Mouse (Mus musculus) gonadal fat pad, adult 2 months (tissue): ENCODE results near the gene Ccdc65. TPM values are rescaled to one million over a fixed set of nuclear protein-coding genes. Genes with fewer than 3 reads are reported as not detected.

ENCODE experiments used
- DNase-seq: peaks from one replicate; pipeline ENCODE4 v3.0.0-alpha.2; 2012; ENCODE audit warnings: low read depth
- polyA plus RNA-seq: library from polyadenylated mRNA; depleted of rRNA; stranded (reverse); fragments of >200 nt; gene quantifications from 2 replicates; pipeline ENCODE4 v1.2.3, GENCODE M21; 2012

Ccdc65 gene
- polyA plus RNA-seq, 1 experiment, result 0.73 TPM

- DNase-seq, result no peak
These were observed 15.8 kb upstream of the Ccdc65 start for GRCm38 (mm10) chr15:98692171-98692715.

- no peak for DNase-seq
These were observed 12.3 kb upstream of the Ccdc65 start for GRCm38 (mm10) chr15:98695726-98696125.

GRCm38 (mm10) chr15:98696216-98696615 lies 11.8 kb upstream of the Ccdc65 start:
- no peak for DNase-seq

GRCm38 (mm10) chr15:98699190-98700105 lies 8.6 kb upstream of the Ccdc65 start:
- DNase-seq, result no peak

- no peak for DNase-seq
These were observed 3.7 kb upstream of the Ccdc65 start for GRCm38 (mm10) chr15:98704312-98704711.

- no peak for DNase-seq
These were observed 2.4 kb downstream of the Ccdc65 start for GRCm38 (mm10) chr15:98710442-98710841.

GRCm38 (mm10) chr15:98714230-98714652 lies 6.2 kb downstream of the Ccdc65 start:
- DNase-seq, result peak; percentile 23

- DNase-seq, result no peak
These were observed 9.3 kb downstream of the Ccdc65 start for GRCm38 (mm10) chr15:98717301-98717700.

- no peak for DNase-seq
These were observed 14.2 kb downstream of the Ccdc65 start for GRCm38 (mm10) chr15:98722191-98722590.

- DNase-seq, result no peak
These were observed 14.8 kb downstream of the Ccdc65 start for GRCm38 (mm10) chr15:98722854-98723253.

GRCm38 (mm10) chr15:98724441-98724840 lies 16.4 kb downstream of the Ccdc65 start:
- DNase-seq, result no peak

GRCm38 (mm10) chr15:98726079-98726478 lies 18.1 kb downstream of the Ccdc65 start:
- DNase-seq, result no peak

GRCm38 (mm10) chr15:98726746-98727145 lies 18.7 kb downstream of the Ccdc65 start:
- no peak for DNase-seq

- DNase-seq, result no peak
These were observed 19.7 kb downstream of the Ccdc65 start, which contains the start of gene Fkbp11 for GRCm38 (mm10) chr15:98727443-98728321. Fkbp11 (minus strand) TSS chr15:98728198.

GRCm38 (mm10) chr15:98728366-98728765 lies 20.4 kb downstream of the Ccdc65 start:
- no peak for DNase-seq

GRCm38 (mm10) chr15:98729791-98730545 lies 22.0 kb downstream of the Ccdc65 start:
- DNase-seq, result no peak

- no peak for DNase-seq
These were observed 22.8 kb downstream of the Ccdc65 start for GRCm38 (mm10) chr15:98730790-98731189.

- no peak for DNase-seq
These were observed 24.1 kb downstream of the Ccdc65 start for GRCm38 (mm10) chr15:98732006-98732531.

- DNase-seq, result no peak
These were observed 25.4 kb downstream of the Ccdc65 start for GRCm38 (mm10) chr15:98733370-98733769.

GRCm38 (mm10) chr15:98733976-98734566 lies 26.1 kb downstream of the Ccdc65 start:
- no peak for DNase-seq

GRCm38 (mm10) chr15:98736521-98736920 lies 28.5 kb downstream of the Ccdc65 start:
- no peak for DNase-seq
